Mouse (Mus musculus): ENCODE results near the gene Nat8f2. TPM values are rescaled to one million over a fixed set of nuclear protein-coding genes. Genes with fewer than 3 reads are reported as not detected.
"Not testable (repeated sequence)": the region's sequence is repeated elsewhere in the genome, so short reads cannot be mapped to it uniquely, and the experiment has no call there.

Nat8f2 gene
- total and polyA plus RNA-seq, 3 experiments: 0.13 TPM; not detected in 2

DNA sequence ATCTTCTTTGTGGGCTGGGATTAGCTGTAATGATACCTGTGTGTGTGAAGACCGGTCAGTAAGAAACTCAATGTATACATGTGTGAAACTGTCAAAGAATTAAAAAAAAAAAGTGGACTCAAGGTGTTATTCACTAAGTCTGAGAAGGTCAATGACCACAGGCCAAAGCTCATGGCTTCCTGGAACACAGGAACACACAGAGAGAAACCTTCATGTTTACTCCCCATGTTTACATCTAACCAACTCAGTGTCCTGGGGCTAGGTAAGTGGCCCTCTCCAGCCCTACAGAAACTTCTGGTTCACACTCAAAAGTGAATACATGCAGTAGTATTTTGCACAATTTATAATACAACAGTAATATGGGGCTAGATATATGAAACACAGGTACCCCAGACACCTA is 40.7 kb upstream of the Nat8f2 start:
- intact Hi-C loops (cut with DNase I): loop anchor here (5.0 to 10.0 kb wide), 2 partner anchors 322 to 455 kb away; partner anchors contain the start of genes Alms1, Cct7 and Pradc1
- H3K4me3 ChIP-seq: no peak overlapping the region
- WGBS: 92% methylated on average over 1 of the region's 1 CpGs
- DNase-seq: no peak
- H3K36me3 ChIP-seq (ENCODE audit: control insufficient read depth, insufficient read depth, low read length): peaks cover under 1% of the 10 kb centered on the region; the same call in 1 of the 2 replicates
- H3K4me1 ChIP-seq (ENCODE audit: control insufficient read depth, insufficient read depth, low read length): peaks cover 2% of the 10 kb centered on the region; the same call in 1 of the 2 replicates
- TF ChIP-seq EP300 (IDR thresholded peaks at IDR 0.05; ENCODE audit: insufficient read depth, low read depth, low read length): no peak
- TF ChIP-seq CTCF (IDR thresholded peaks at IDR 0.05): no peak
- TF ChIP-seq POLR2A (IDR thresholded peaks at IDR 0.05; ENCODE audit: insufficient read depth, low read depth, low read length): no peak
- H3K79me2 ChIP-seq (replicated peaks; ENCODE audit: control insufficient read depth, insufficient read depth, low read length): no peaks in the 10 kb centered on the region
- H3K27me3 ChIP-seq (ENCODE audit: control insufficient read depth, insufficient read depth, low read length): no peaks in the 10 kb centered on the region
- no peak overlapping the region for H3K9ac ChIP-seq (ENCODE audit: low read depth, low read length)
- no peak overlapping the region for H3K27ac ChIP-seq

DNA sequence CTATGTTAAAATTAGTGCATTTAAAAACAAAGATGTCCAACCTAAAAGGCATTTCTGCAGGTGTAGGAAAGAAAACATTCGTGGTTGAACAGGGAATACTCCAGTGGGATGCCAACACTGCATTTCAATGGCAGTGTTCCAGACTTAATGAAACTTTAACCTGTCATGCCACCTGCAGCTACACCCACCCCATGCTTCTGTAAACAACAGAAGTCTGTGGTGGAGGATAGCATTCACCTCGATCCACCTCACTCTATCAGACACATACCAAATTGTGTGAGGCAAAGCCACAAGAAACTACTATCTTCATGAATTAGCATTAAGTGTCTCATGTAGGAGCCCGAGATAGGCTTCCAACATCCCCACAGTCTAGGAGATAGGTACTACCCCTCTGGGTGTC is 39.4 kb upstream of the Nat8f2 start:
- H3K27me3 ChIP-seq (ENCODE audit: control insufficient read depth, insufficient read depth, low read length): no peaks in the 10 kb centered on the region
- no peaks in the 10 kb centered on the region for H3K79me2 ChIP-seq (replicated peaks; ENCODE audit: control insufficient read depth, insufficient read depth, low read length)
- no peaks in the 10 kb centered on the region for H3K36me3 ChIP-seq (ENCODE audit: control insufficient read depth, insufficient read depth, low read length)
- H3K4me1 ChIP-seq (ENCODE audit: control insufficient read depth, insufficient read depth, low read length): peaks cover 2% of the 10 kb centered on the region; the same call in 1 of the 2 replicates
- no peak for DNase-seq
- intact Hi-C loops (cut with DNase I): loop anchor here (5.0 kb wide), 1 partner anchor 321 kb away; the partner anchor contains the start of gene Alms1
- no peak overlapping the region for H3K9ac ChIP-seq (ENCODE audit: low read depth, low read length)
- no peak overlapping the region for H3K4me3 ChIP-seq
- H3K27ac ChIP-seq: no peak overlapping the region
- 72% methylated on average over 3 of the region's 3 CpGs for WGBS
- TF ChIP-seq CTCF (IDR thresholded peaks at IDR 0.05) (no peak), EP300 (IDR thresholded peaks at IDR 0.05; ENCODE audit: insufficient read depth, low read depth, low read length) (no peak), POLR2A (IDR thresholded peaks at IDR 0.05; ENCODE audit: insufficient read depth, low read depth, low read length) (no peak)

DNA sequence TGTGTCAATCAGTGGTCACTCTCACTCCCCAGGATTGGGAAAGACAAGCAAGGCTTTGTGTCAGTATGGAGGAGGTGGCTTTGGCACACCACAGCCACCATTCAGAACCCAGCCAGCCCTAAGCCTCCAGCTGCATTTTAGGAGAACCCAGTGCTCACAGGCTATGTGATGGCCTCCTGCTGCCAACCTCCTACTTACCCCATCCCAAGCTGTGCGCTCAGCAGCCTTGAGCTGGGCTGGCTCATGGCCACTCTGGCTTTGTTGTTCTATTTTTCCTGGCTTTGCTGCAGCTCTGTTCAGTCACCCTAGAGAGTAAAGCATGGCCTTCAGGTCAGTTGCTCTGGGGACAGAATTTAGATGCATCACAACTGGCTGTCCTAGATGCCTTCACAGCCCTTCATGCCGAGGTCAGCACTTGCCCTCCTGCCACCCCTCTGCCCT is 38.0 kb upstream of the Nat8f2 start:
- not testable (repeated sequence) for H3K79me2 ChIP-seq (replicated peaks; ENCODE audit: control insufficient read depth, insufficient read depth, low read length); H3K4me1 ChIP-seq (ENCODE audit: control insufficient read depth, insufficient read depth, low read length); H3K4me3 ChIP-seq; H3K9ac ChIP-seq (ENCODE audit: low read depth, low read length); H3K27me3 ChIP-seq (ENCODE audit: control insufficient read depth, insufficient read depth, low read length); H3K27ac ChIP-seq; H3K36me3 ChIP-seq (ENCODE audit: control insufficient read depth, insufficient read depth, low read length)
- WGBS: 40% methylated on average over 2 of the region's 2 CpGs
- peak in 1 of 2 experiments; percentile 31 for DNase-seq
- intact Hi-C loops (cut with DNase I): loop anchor here (5.0 kb wide), 1 partner anchor 320 kb away; the partner anchor contains the start of gene Alms1

DNA sequence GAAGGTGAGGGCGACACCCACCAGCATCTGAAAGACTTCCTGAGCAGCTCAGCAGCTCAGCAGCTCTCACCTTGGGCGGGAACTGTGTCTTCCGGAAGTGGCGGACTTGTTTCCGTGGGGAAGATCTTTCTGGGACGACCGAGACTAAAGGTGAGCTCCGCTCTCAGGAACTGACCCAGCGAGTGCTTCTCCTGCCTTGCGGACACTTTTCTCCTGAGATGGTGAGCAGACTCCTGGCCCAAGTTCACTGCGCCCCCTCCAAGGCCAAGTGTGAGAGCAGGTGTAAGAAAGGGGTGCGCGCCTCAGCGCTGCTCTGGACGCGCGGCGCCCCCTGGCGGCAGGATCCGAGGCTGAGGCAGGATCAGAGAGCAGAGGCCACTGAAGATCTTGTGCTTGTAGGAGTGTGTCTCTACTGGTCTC is 35.7 kb upstream of the Nat8f2 start, which contains the start of gene Nat8f4:
Nat8f4 (minus strand) TSS at position 243 of the 420 bp plus-strand sequence.
- H3K4me3 ChIP-seq: peak within 1 kb of the TSS; percentile 47
- intact Hi-C loops (cut with DNase I): loop anchor here (5.0 kb wide), 2 partner anchors 252 to 317 kb away; partner anchors contain the start of gene Alms1
- not testable (repeated sequence) for H3K79me2 ChIP-seq (replicated peaks; ENCODE audit: control insufficient read depth, insufficient read depth, low read length); H3K4me1 ChIP-seq (ENCODE audit: control insufficient read depth, insufficient read depth, low read length); H3K27ac ChIP-seq; H3K27me3 ChIP-seq (ENCODE audit: control insufficient read depth, insufficient read depth, low read length); H3K36me3 ChIP-seq (ENCODE audit: control insufficient read depth, insufficient read depth, low read length)
- peak; percentile 76 to 82 for DNase-seq
- peak; percentile 85 for TF ChIP-seq CTCF (IDR thresholded peaks at IDR 0.05)
- 12% methylated on average over 20 of the region's 20 CpGs for WGBS
- H3K9ac ChIP-seq (ENCODE audit: low read depth, low read length): peak within 1 kb of the TSS; percentile 64

DNA sequence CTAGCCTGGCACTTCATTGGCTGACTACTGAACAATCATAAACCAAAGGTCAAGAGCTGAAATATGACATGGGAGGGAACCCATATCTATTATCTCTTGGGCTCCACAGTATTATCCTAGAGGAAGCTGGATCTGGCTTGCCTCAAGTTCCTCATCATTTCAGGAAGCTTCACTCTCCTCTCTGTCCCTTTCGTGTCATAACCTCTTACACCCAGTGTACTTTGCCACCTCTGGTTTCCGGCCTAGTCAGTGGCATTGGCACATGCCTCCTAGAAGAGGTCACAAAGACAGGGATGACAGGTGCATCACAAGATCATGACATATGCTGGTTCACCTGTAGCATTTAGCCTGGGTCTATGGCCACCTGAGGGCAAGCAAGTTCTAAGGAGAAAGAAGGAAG is 33.3 kb upstream of the Nat8f2 start:
- TF ChIP-seq POLR2A (IDR thresholded peaks at IDR 0.05; ENCODE audit: insufficient read depth, low read depth, low read length) (no peak), CTCF (IDR thresholded peaks at IDR 0.05) (no peak), EP300 (IDR thresholded peaks at IDR 0.05; ENCODE audit: insufficient read depth, low read depth, low read length) (no peak)
- Histone ChIP-seq H3K27ac (no peak overlapping the region), H3K4me1 (ENCODE audit: control insufficient read depth, insufficient read depth, low read length) (peaks cover 2% of the 10 kb centered on the region; the same call in 1 of the 2 replicates), H3K36me3 (ENCODE audit: control insufficient read depth, insufficient read depth, low read length) (no peaks in the 10 kb centered on the region), H3K79me2 (replicated peaks; ENCODE audit: control insufficient read depth, insufficient read depth, low read length) (no peaks in the 10 kb centered on the region), H3K27me3 (ENCODE audit: control insufficient read depth, insufficient read depth, low read length) (no peaks in the 10 kb centered on the region), H3K4me3 (no peak overlapping the region), H3K9ac (ENCODE audit: low read depth, low read length) (no peak overlapping the region)
- 89% methylated on average over 2 of the region's 2 CpGs for WGBS
- DNase-seq: no peak
- intact Hi-C loops (cut with DNase I): loop anchor here (5.0 kb wide), 1 partner anchor 250 kb away; no protein-coding TSS in a partner anchor

DNA sequence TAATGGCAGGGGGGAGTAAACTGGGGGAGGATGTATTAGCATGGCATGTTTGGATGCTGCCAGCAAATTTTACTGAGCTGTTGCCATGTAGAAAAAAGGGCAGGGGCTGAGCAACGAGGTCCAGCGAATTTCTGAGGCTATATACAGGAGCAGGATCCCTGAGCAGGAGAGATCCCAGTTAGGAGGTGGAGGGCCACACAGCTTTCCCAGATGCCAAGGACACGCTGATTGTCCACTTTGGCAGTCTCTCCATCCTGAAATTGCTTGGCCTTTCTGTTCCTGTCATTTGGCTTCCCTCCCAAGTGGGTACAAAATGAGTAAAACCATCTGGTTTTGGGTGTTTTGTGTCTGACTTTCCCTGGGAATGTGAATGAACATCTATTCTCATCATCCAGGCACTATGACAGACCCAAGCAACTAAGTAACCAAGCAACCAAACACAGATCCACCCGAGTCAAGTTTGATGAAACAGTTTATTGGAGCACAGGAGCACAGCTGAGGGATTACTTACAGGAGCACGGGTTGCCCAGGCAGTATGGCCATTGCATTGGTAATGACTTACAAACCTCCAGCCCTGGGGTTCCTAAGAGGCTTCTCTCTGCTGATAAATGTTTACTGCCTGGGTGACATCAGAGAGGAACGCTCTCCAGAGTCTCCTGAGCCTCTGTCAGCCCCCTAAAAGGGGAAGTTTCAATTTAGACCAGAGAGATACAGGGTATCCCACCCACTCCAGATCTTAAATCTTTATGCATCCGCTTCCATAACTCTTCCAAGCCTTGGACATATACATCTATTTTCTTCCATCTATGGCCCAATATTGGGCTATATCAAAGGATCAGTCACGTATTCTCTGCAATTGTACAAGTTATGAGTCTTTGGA is 29.9 kb upstream of the Nat8f2 start:
- not testable (repeated sequence) for H3K27me3 ChIP-seq (ENCODE audit: control insufficient read depth, insufficient read depth, low read length); H3K4me3 ChIP-seq; H3K36me3 ChIP-seq (ENCODE audit: control insufficient read depth, insufficient read depth, low read length); H3K79me2 ChIP-seq (replicated peaks; ENCODE audit: control insufficient read depth, insufficient read depth, low read length); H3K9ac ChIP-seq (ENCODE audit: low read depth, low read length); DNase-seq; H3K27ac ChIP-seq; H3K4me1 ChIP-seq (ENCODE audit: control insufficient read depth, insufficient read depth, low read length)
- 74% methylated on average over 7 of the region's 8 CpGs for WGBS
- intact Hi-C loops (cut with DNase I): loop anchor here (5.0 kb wide), 1 partner anchor 67 kb away; the partner anchor contains the start of gene Nat8
